Mouse (Mus musculus) heart, embryonic 14.5 days (tissue): ENCODE measurements around the gene Rabgef1. TPM values are rescaled to one million over a fixed set of nuclear protein-coding genes. Genes with fewer than 3 reads are reported as not detected.
"Not testable (repeated sequence)": the region's sequence is repeated elsewhere in the genome, so short reads cannot be mapped to it uniquely, and the experiment has no call there.

Source experiments
- ATAC-seq: fragments of 200-750 bp; cut with Nextera tagmentation; 2 replicates; pipeline ENCODE4 v1.8.0; 2017; ENCODE audit warnings: low read depth, moderate TSS enrichment; ENCODE audit not compliant: insufficient number of reproducible peaks, insufficient read depth, low FRiP score
- H3K27ac ChIP-seq, 2 experiments: fragments of 200-500 bp in 1 of 2; fragments of 300-500 bp in 1 of 2; sonication (generic) in 1 of 2; replicated peaks in 1 of 2; 2 replicates each; pipeline ENCODE4 v1.5.1; 2012 to 2014; ENCODE audit warnings: low read depth in 2 of 2, low read length in 2 of 2, control low read depth in 1 of 2, mild to moderate bottlenecking in 1 of 2, mixed read lengths in 1 of 2; ENCODE audit not compliant: control insufficient read depth in 1 of 2, insufficient read depth in 1 of 2
- H3K27me3 ChIP-seq: fragments of 300-500 bp; sonication (generic); 2 replicates; pipeline ENCODE4 v1.6.1; 2014; ENCODE audit warnings: mild to moderate bottlenecking, low read length, control low read depth; ENCODE audit not compliant: control insufficient read depth, insufficient read depth
- H3K36me3 ChIP-seq: fragments of 300-500 bp; sonication (generic); 2 replicates; pipeline ENCODE4 v1.6.1; 2014; ENCODE audit warnings: mild to moderate bottlenecking, control low read depth, low read length, mixed read lengths; ENCODE audit not compliant: control insufficient read depth, insufficient read depth
- H3K4me1 ChIP-seq, 2 experiments: fragments of 200-500 bp in 1 of 2; fragments of 300-500 bp in 1 of 2; sonication (generic) in 1 of 2; 2 replicates each; pipeline ENCODE4 v1.6.1; 2012 to 2014; ENCODE audit warnings: low read length in 2 of 2, control low read depth in 1 of 2, mixed read lengths in 1 of 2; ENCODE audit not compliant: control insufficient read depth in 2 of 2, insufficient read depth in 2 of 2
- H3K4me2 ChIP-seq: fragments of 300-500 bp; sonication (generic); 2 replicates; pipeline ENCODE4 v1.6.1; 2014; ENCODE audit warnings: mild to moderate bottlenecking, low read length
- H3K4me3 ChIP-seq, 2 experiments: fragments of 200-500 bp in 1 of 2; fragments of 300-500 bp in 1 of 2; sonication (generic) in 1 of 2; 2 replicates each; pipeline ENCODE4 v1.5.1; 2012 to 2014; ENCODE audit warnings: low read length in 2 of 2, mild to moderate bottlenecking in 2 of 2, control low read depth in 1 of 2, low read depth in 1 of 2, moderate library complexity in 1 of 2; ENCODE audit not compliant: control insufficient read depth in 1 of 2, insufficient read depth in 1 of 2
- H3K9ac ChIP-seq: fragments of 300-500 bp; sonication (generic); 2 replicates; pipeline ENCODE4 v1.6.1; 2014; ENCODE audit warnings: mild to moderate bottlenecking, low read length
- H3K9me3 ChIP-seq: fragments of 300-500 bp; sonication (generic); 2 replicates; pipeline ENCODE4 v1.6.1; 2016; ENCODE audit warnings: low read length, control low read depth; ENCODE audit not compliant: control insufficient read depth
- WGBS: fragments of 180-500 bp; shearing (Covaris S2); extraction: QIAGEN DNeasy Blood & Tissue Kit; methylation state at CpG from one replicate; pipeline ENCODE4 v1.1.7; 2014; 5-methylcytosine and 5-hydroxymethylcytosine counted together
- polyA plus RNA-seq: library from polyadenylated mRNA; unstranded; fragments of >200 nt; fragmentation: Nextera tagmentation; extraction: Ambion mirVana; gene quantifications from 2 replicates; pipeline ENCODE4 v1.2.1, GENCODE M21; 2014

The Rabgef1 gene
- polyA plus RNA-seq, 1 experiment from 2014 or later, result 17.9 TPM

DNA sequence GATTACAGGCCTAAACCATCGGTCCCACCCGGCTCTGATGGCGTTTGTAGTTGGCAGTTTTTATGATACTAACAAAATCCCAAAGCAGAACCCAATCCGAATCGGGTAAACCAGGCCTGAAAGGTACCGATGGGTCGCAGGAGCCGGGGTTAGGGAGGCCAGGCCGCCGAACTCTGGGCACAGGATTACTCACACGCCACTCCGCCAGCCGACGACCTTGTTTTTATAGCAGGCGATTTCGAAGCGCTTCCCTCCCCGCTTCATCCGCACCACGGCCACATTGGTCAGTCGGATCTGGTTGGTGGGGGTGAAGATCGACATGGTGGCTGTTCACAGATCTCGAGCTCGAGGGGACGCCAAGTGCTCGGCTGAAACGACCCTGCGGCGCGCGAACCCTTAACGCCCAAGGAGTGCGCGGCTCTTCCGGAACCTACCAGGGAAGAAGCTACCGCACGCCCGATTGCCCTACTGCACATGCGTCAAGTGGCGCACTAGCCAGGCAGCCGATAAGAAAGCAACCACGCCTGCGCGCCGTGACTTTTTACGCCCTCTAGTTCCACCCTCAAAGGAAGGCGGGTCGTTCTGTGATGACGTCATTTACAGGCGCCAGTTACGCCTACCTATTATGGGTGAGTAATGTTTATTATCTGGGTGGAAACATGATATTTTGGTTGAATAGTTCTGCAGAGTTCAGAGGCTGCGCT is 83.6 kb downstream of the Rabgef1 start, which contains the start of the genes Sbds and Tyw1:
Gene Sbds, minus strand, starts transcription at position 514 of the 704 bp plus-strand sequence.
Gene Tyw1, plus strand, starts transcription at position 603 of the 704 bp plus-strand sequence.
- Histone ChIP-seq H3K36me3 (peaks cover 37% of the 10 kb centered on the region), H3K27ac (peak within 1 kb of the TSS; percentile 91 to 99), H3K4me2 (peak within 1 kb of the TSS; percentile 77), H3K27me3 (no peaks in the 10 kb centered on the region), H3K4me3 (peak within 1 kb of the TSS; percentile 76 to 100), H3K4me1 (peaks cover 0 to 15% of the 10 kb centered on the region in 2 experiments; a peak in 2 of 4 replicates), H3K9me3 (no peaks in the 10 kb centered on the region), H3K9ac (peak within 1 kb of the TSS; percentile 91)
- under 1% methylated on average over 52 of the region's 52 CpGs for WGBS
- peak; percentile 90 for ATAC-seq

DNA sequence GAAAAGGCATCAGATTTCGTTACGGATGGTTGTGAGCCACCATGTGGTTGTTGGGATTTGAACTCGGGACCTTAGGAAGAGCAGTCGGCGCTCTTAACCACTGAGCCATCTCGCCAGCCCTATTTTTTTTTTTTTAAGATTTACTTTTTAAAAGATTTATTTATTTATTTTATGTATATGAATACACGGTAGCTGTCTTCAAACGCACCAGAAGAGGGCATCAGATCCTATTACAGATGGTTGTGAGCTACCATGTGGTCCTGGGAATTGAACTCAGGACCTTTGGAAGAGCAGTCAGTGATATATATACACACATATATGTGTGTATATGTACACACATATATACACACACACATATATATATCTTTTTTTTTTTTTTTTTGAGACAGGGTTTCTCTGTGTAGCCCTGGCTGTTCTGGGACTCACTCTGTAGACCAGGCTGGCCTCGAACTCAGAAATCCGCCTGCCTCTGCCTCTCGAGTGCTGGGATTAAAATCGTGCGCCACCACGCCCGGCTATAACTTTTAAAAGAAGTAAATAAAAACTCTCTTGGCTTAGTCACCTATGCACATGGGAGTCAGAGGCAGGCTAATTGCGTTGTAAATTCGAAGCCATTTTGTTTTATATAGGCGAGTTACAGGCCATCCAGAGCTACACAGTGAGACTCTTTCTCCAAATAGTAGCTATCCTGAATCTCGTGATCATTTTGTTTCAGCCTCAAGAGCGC is 84.4 kb downstream of the Rabgef1 start:
- H3K36me3 ChIP-seq, result peaks cover 30% of the 10 kb centered on the region
- not testable (repeated sequence) for H3K9me3 ChIP-seq, H3K27me3 ChIP-seq, ATAC-seq
- peak overlapping the region; percentile 43 to 76 for H3K4me3 ChIP-seq
- H3K4me2 ChIP-seq, result peak overlapping the region; percentile 77
- 24% methylated on average over 20 of the region's 20 CpGs for WGBS
- H3K4me1 ChIP-seq, result peaks cover 0 to 15% of the 10 kb centered on the region in 2 experiments; a peak in 2 of 4 replicates
- peak overlapping the region; percentile 60 to 79; a peak in 3 of 4 replicates for H3K27ac ChIP-seq
- peak overlapping the region; percentile 63 for H3K9ac ChIP-seq

DNA sequence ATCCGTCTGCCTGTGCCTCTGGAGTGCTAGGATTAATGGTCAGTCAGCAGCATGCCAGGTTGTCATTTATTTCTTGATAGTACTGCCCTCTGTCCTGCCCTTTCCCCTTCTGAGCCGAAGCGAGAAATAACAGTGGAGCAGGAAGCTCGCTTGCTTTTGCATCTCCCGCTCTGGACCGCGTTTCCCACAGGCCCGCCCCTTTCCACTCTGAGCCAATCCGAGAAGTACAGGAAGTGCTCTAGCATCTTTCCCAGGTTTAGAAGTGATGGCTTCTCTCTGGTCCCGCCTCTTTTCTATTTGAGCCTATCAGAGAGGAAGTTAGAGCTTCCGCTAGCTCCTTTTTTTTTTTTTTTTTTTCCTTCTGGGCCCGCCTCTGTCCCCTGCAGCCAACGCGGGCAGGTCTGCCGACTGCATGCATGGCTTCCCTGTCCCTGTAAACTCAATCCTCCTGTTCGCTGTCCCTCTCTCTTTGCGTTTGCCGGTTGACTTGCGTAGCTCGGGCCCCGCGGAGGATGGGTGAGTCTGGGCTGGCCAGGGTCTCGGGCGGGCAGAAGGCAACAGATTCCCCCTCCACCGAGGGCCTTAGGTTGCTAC is 85.2 kb downstream of the Rabgef1 start:
- H3K27ac ChIP-seq, result peak overlapping the region; percentile 79 to 94
- H3K4me2 ChIP-seq, result peak overlapping the region; percentile 77
- peaks cover 25% of the 10 kb centered on the region for H3K36me3 ChIP-seq
- no peaks in the 10 kb centered on the region for H3K27me3 ChIP-seq
- WGBS, result under 1% methylated on average over 25 of the region's 25 CpGs
- peaks cover 0 to 15% of the 10 kb centered on the region in 2 experiments; a peak in 2 of 4 replicates for H3K4me1 ChIP-seq
- peak; percentile 90 for ATAC-seq
- peak overlapping the region; percentile 76 to 97 for H3K4me3 ChIP-seq
- peak overlapping the region; percentile 89 for H3K9ac ChIP-seq
- no peaks in the 10 kb centered on the region for H3K9me3 ChIP-seq

DNA sequence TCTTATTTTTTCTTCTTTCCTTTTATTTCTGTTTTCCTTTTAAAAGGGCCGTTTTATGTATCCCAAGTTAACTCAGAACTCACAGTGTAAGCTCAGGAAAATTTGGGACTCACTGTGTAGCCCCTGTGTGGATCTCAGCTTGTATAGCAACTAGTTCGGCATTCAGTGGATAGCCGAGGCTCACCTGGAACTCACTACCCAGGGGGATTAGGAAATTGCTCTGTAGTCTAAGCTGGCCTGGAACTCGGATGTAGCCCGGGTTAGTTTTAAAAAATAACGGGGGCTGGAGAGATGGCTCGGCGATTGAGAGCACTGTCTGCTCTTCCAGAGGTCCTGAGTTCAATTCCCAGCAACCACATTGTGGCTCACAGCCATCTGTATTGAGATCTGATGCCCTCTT is 85.7 kb downstream of the Rabgef1 start:
- no peak for ATAC-seq
- 7% methylated on average over 8 of the region's 8 CpGs for WGBS
- no peaks in the 10 kb centered on the region for H3K9me3 ChIP-seq

DNA sequence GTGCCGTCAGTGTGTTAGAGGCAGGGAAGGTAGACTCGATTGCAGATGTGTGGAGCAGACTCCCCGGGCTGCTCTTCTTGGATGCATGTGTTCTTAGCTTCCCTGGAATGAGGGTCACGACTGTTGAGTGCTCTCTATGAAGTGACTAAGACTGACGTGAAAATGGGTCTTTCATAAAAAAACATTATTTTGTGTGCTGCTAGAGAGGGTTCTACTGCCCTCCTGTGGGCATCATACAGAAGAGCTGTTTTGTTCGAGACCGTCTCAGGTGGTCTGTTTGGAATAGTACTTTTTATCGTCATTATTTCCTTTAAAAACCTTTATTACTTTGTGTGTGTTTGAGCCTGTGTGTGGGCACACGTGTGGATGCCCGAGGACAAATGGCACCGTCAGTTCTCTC is 91.9 kb downstream of the Rabgef1 start:
- no peak overlapping the region for H3K9ac ChIP-seq
- no peak for ATAC-seq
- no peaks in the 10 kb centered on the region for H3K27me3 ChIP-seq
- H3K36me3 ChIP-seq, result peaks cover 52% of the 10 kb centered on the region
- no peaks in the 10 kb centered on the region for H3K9me3 ChIP-seq
- 74% methylated on average over 11 of the region's 11 CpGs for WGBS
- H3K27ac ChIP-seq, result no peak overlapping the region
- no peaks in the 10 kb centered on the region for H3K4me1 ChIP-seq
- H3K4me2 ChIP-seq, result no peak overlapping the region
- no peak overlapping the region for H3K4me3 ChIP-seq

More for the DNA sequence above, 85.7 kb downstream of the Rabgef1 start:
- H3K9ac ChIP-seq, result peak overlapping the region; percentile 89
- H3K4me2 ChIP-seq, result peak overlapping the region; percentile 77
- H3K27me3 ChIP-seq, result no peaks in the 10 kb centered on the region
- peak overlapping the region; percentile 71 to 94; a peak in 3 of 4 replicates for H3K27ac ChIP-seq
- H3K4me3 ChIP-seq, result peak overlapping the region; percentile 76 to 97
- H3K4me1 ChIP-seq, result peaks cover 0 to 15% of the 10 kb centered on the region in 2 experiments; a peak in 2 of 4 replicates
- peaks cover 23% of the 10 kb centered on the region for H3K36me3 ChIP-seq

Other genes with a start within 250 kb of the Rabgef1 start
- 13.1 and 14.5 TPM in 2 replicates for gene Vkorc1l1, start 229.8 kb upstream of the Rabgef1 start, polyA plus RNA-seq
- gene Gusb, start 168.7 kb upstream of the Rabgef1 start, polyA plus RNA-seq, result 49.2 and 54.2 TPM in 2 replicates
- gene Asl, start 142.6 kb upstream of the Rabgef1 start, polyA plus RNA-seq, result 16.4 and 19.3 TPM in 2 replicates
- 15.1 and 16.3 TPM in 2 replicates for gene Crcp, start 142.5 kb upstream of the Rabgef1 start, polyA plus RNA-seq
- 23.0 and 24.5 TPM in 2 replicates for gene Tpst1, start 98.5 kb upstream of the Rabgef1 start, polyA plus RNA-seq
- 4.8 TPM in 2 replicates for gene Kctd7, start 26.9 kb upstream of the Rabgef1 start, polyA plus RNA-seq
- gene Tmem248, start 45.3 kb downstream of the Rabgef1 start, polyA plus RNA-seq, result 30.7 and 31.0 TPM in 2 replicates
- gene Sbds, start 83.7 kb downstream of the Rabgef1 start, polyA plus RNA-seq, result 48.2 and 52.4 TPM in 2 replicates
- gene Tyw1, start 83.8 kb downstream of the Rabgef1 start, polyA plus RNA-seq, result 16.5 and 17.3 TPM in 2 replicates
- 0.31 and 0.58 TPM in 2 replicates for gene Caln1, start 197.7 kb downstream of the Rabgef1 start, polyA plus RNA-seq
- gene A330070K13Rik, start 212.8 kb downstream of the Rabgef1 start, polyA plus RNA-seq, result not detected in 2 replicates